19 mouse cellular contexts compared by ENCODE assay signal in genomic region chr14:99124076-99124475, GRCm38 (mm10). TPM values are rescaled to one million over a fixed set of nuclear protein-coding genes. Genes with fewer than 3 reads are reported as not detected.
DNase-seq lines count a peak whose midpoint lies in the region; ATAC-seq and TF ChIP-seq lines count a peak whose summit lies in the region.
"Had no signal": no experiment of that assay in that cellular context is flagged by ENCODE, and none has a peak within 500 bp of the region (broad histone marks: within the 10 kb centered on the region; RNA-seq: fewer than 3 reads in every experiment).

No protein-coding gene starts in this region.

- intact Hi-C loops in gastrocnemius, adult 2 months (cut with DNase I), result no loop called here
- intact Hi-C loops in gastrocnemius, postnatal 36 days (cut with DNase I), result no loop called here

- H3K27me3 ChIP-seq in stomach, postnatal 0 days (ENCODE audit: control insufficient read depth, insufficient read depth, low read length), result no peaks in the 10 kb centered on the region
- H3K27me3 ChIP-seq: embryonic facial prominence, embryonic 12.5 days; forebrain, embryonic 15.5 days; heart, embryonic 13.5 days; hindbrain, embryonic 15.5 days had no signal

- H3K4me1 ChIP-seq in stomach, postnatal 0 days (replicated peaks; ENCODE audit: control insufficient read depth, insufficient read depth), result no peaks in the 10 kb centered on the region
- H3K4me1 ChIP-seq: embryonic facial prominence, embryonic 12.5 days; forebrain, embryonic 15.5 days; heart, embryonic 13.5 days; hindbrain, embryonic 15.5 days had no signal

- H3K36me3 ChIP-seq in stomach, postnatal 0 days (ENCODE audit: control insufficient read depth, insufficient read depth, low read length), result no peaks in the 10 kb centered on the region
- H3K36me3 ChIP-seq: forebrain, embryonic 15.5 days; hindbrain, embryonic 15.5 days had no signal

- no peak for DNase-seq in gastrocnemius, adult 2 months
- no peak for DNase-seq in gastrocnemius, postnatal 36 days
- DNase-seq in 416B (ENCODE audit: low read depth) (peak; percentile 39), R1 (ENCODE audit: low read depth, low spot score) (peak; percentile 37)
- DNase-seq in stomach, postnatal 0 days (ENCODE audit: low spot score), result no peak
- DNase-seq in thymus, postnatal 36 days, result no peak
- DNase-seq: B cell, adult 2 months; cerebellum, adult 11-12 months; cerebellum, adult 9-10 months; cerebellum, postnatal 25 days; gastrocnemius, postnatal 10 days; heart, postnatal 36 days; kidney, adult 18-20 months had no signal

- no peak overlapping the region for H3K27ac ChIP-seq in gastrocnemius, adult 2 months
- H3K27ac ChIP-seq in stomach, postnatal 0 days (replicated peaks), result no peak overlapping the region
- H3K27ac ChIP-seq: embryonic facial prominence, embryonic 12.5 days; forebrain, embryonic 15.5 days; heart, embryonic 13.5 days; hindbrain, embryonic 15.5 days had no signal

- 76% methylated on average over 4 of the region's 4 CpGs for WGBS in stomach, postnatal 0 days

- no peak overlapping the region for H3K4me2 ChIP-seq in stomach, postnatal 0 days (replicated peaks; ENCODE audit: low read depth)
- H3K4me2 ChIP-seq: embryonic facial prominence, embryonic 12.5 days; forebrain, embryonic 15.5 days; heart, embryonic 13.5 days; hindbrain, embryonic 15.5 days had no signal

- H3K9ac ChIP-seq in stomach, postnatal 0 days (ENCODE audit: low read length), result no peak overlapping the region
- H3K9ac ChIP-seq: embryonic facial prominence, embryonic 12.5 days; forebrain, embryonic 15.5 days; heart, embryonic 13.5 days; hindbrain, embryonic 15.5 days had no signal

- 0 out of 2 replicates have a peak, but pooled peaks have one; percentile 1 for TF ChIP-seq CTCF in gastrocnemius, adult 2 months (IDR thresholded peaks at IDR 0.05)
- TF ChIP-seq CTCF in stomach, postnatal 0 days (IDR thresholded peaks at IDR 0.05; ENCODE audit: low read depth), result peak; percentile 37

- no peaks in the 10 kb centered on the region for H3K9me3 ChIP-seq in stomach, postnatal 0 days (ENCODE audit: control insufficient read depth, low read length)
- H3K9me3 ChIP-seq: embryonic facial prominence, embryonic 12.5 days; forebrain, embryonic 15.5 days; G1E; heart, embryonic 13.5 days; hindbrain, embryonic 15.5 days had no signal

- no peak for ATAC-seq in stomach, postnatal 0 days (ENCODE audit: low FRiP score, low TSS enrichment)
- ATAC-seq: CD4-positive, CD25-positive, alpha-beta regulatory T cell, adult 4 months; forebrain, embryonic 15.5 days had no signal

- no peak overlapping the region for H3K4me3 ChIP-seq in gastrocnemius, adult 2 months
- no peak overlapping the region for H3K4me3 ChIP-seq in stomach, postnatal 0 days (ENCODE audit: low read depth, low read length)
- H3K4me3 ChIP-seq: embryonic facial prominence, embryonic 12.5 days; forebrain, embryonic 15.5 days; heart, embryonic 13.5 days; hindbrain, embryonic 15.5 days had no signal

- no peak for TF ChIP-seq EP300 in stomach, postnatal 0 days (optimal IDR thresholded peaks at IDR 0.05)

RNA-seq across cellular contexts. Expression of gene Dis3, which starts 24.5 kb away (rescaled TPM):
- total RNA-seq in gastrocnemius, adult 2 months (2021), result 10 to 100 TPM; 12.2 to 13.0 TPM
- total RNA-seq in gastrocnemius, postnatal 36 days (2021), result 10 to 100 TPM in 1 of 2 experiments, 1 to 10 TPM in 1; 8.1 to 12.0 TPM
- 11.1 and 12.0 TPM in 2 replicates for polyA plus RNA-seq in stomach, postnatal 0 days (2015; fragmentation: Nextera tagmentation; extraction: Ambion mirVana)

RNA-seq across cellular contexts. Expression of gene Pibf1, which starts 24.9 kb away (rescaled TPM):
- total RNA-seq in gastrocnemius, adult 2 months (2021), result 10 to 100 TPM in 1 of 2 experiments, 1 to 10 TPM in 1; 5.8 to 11.0 TPM
- total RNA-seq in gastrocnemius, postnatal 36 days (2021), result 1 to 10 TPM; 4.9 to 7.5 TPM
- polyA plus RNA-seq in stomach, postnatal 0 days (2015; fragmentation: Nextera tagmentation; extraction: Ambion mirVana), result 6.1 and 7.6 TPM in 2 replicates

Comparison
In these comparisons a context has a peak if more than half of its experiments do, and no peak if none do; other contexts are left out.
1. DNase-seq: peak in 416B (single experiment) and R1 (single experiment); none in gastrocnemius, adult 2 months (single experiment), gastrocnemius, postnatal 36 days (0 of 2), stomach, postnatal 0 days (single experiment) and thymus, postnatal 36 days (0 of 2).